Mouse (Mus musculus): ENCODE results near the gene Cradd. TPM values are rescaled to one million over a fixed set of nuclear protein-coding genes. Genes with fewer than 3 reads are reported as not detected.

Gene Cradd
- polyA plus RNA-seq, 1 experiment from 2014 or later, result 13.0 TPM

DNA sequence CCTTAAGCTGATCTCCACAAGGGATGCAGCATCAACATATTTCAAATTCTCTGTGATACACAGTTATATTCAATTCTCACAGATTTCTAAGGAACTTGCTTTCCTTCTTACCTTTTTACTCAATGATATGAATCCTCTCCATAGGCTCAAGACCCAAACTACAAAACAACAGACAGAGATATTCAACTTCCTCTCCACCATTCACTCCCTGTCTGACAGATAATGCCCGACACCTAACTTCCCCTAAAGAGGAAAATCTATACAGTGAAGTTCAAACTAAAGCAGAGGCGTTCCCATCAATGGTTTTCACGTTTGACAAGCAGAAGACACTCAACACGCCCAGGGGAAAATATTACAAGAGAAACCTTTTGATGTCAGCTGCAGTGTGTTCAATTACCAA, 97.2 kb downstream of the Cradd start:
- Histone ChIP-seq H3K9ac (replicated peaks; ENCODE audit: low read depth, low read length) (no peak overlapping the region), H3K9me3 (ENCODE audit: control insufficient read depth, low read depth, low read length) (no peaks in the 10 kb centered on the region), H3K27me3 (ENCODE audit: control insufficient read depth, insufficient read depth, low read length) (no peaks in the 10 kb centered on the region), H3K4me1 (ENCODE audit: control insufficient read depth, insufficient read depth, low read length) (no peaks in the 10 kb centered on the region), H3K4me3 (ENCODE audit: low read depth, low read length) (no peak overlapping the region), H3K4me2 (replicated peaks; ENCODE audit: low read depth, low read length) (no peak overlapping the region), H3K36me3 (ENCODE audit: control insufficient read depth, insufficient read depth, low read length) (no peaks in the 10 kb centered on the region), H3K27ac (ENCODE audit: low read length) (no peak overlapping the region)
- no peak for ATAC-seq (ENCODE audit: insufficient number of reproducible peaks, insufficient read depth, low FRiP score, low read depth)
- WGBS, result 66% methylated on average over 4 of the region's 4 CpGs

DNA sequence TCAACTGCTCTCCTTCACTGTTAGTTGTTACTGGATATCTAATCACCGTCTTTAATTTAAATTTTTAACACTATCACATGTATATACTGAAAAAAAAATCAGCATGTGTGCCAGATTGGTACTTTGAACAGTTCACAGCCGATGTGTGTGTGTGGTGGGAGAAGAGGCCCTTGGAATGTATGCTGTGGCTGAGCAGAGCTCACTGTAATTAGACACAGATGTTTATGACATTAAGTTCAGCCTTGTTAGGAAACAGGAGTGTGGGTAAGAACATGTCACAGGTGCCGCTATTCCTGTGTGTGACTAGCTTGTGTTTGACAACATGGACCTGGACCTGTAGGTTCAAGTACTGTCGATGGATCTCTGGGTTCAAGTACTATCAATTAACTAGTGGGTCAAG, 98.9 kb downstream of the Cradd start:
- no peak overlapping the region for H3K4me3 ChIP-seq (ENCODE audit: low read depth, low read length)
- 77% methylated on average over 4 of the region's 4 CpGs for WGBS
- H3K9ac ChIP-seq (replicated peaks; ENCODE audit: low read depth, low read length), result no peak overlapping the region
- H3K27me3 ChIP-seq (ENCODE audit: control insufficient read depth, insufficient read depth, low read length), result no peaks in the 10 kb centered on the region
- ATAC-seq (ENCODE audit: insufficient number of reproducible peaks, insufficient read depth, low FRiP score, low read depth), result no peak
- no peaks in the 10 kb centered on the region for H3K9me3 ChIP-seq (ENCODE audit: control insufficient read depth, low read depth, low read length)
- no peaks in the 10 kb centered on the region for H3K4me1 ChIP-seq (ENCODE audit: control insufficient read depth, insufficient read depth, low read length)
- no peak overlapping the region for H3K4me2 ChIP-seq (replicated peaks; ENCODE audit: low read depth, low read length)
- no peaks in the 10 kb centered on the region for H3K36me3 ChIP-seq (ENCODE audit: control insufficient read depth, insufficient read depth, low read length)
- no peak overlapping the region for H3K27ac ChIP-seq (ENCODE audit: low read length)

GRCm38 (mm10) chr10:95223211-95223610, 100.7 kb downstream of the Cradd start:
- Histone ChIP-seq H3K4me3 (ENCODE audit: low read depth, low read length) (no peak overlapping the region), H3K27ac (ENCODE audit: low read length) (no peak overlapping the region), H3K9me3 (ENCODE audit: control insufficient read depth, low read depth, low read length) (no peaks in the 10 kb centered on the region), H3K4me2 (replicated peaks; ENCODE audit: low read depth, low read length) (no peak overlapping the region), H3K27me3 (ENCODE audit: control insufficient read depth, insufficient read depth, low read length) (no peaks in the 10 kb centered on the region), H3K36me3 (ENCODE audit: control insufficient read depth, insufficient read depth, low read length) (no peaks in the 10 kb centered on the region), H3K9ac (replicated peaks; ENCODE audit: low read depth, low read length) (no peak overlapping the region), H3K4me1 (ENCODE audit: control insufficient read depth, insufficient read depth, low read length) (0 out of 2 replicates have a peak, but pooled peaks cover 2% of the 10 kb centered on the region)
- ATAC-seq (ENCODE audit: insufficient number of reproducible peaks, insufficient read depth, low FRiP score, low read depth), result no peak
- 76% methylated on average over 16 of the region's 16 CpGs for WGBS

DNA sequence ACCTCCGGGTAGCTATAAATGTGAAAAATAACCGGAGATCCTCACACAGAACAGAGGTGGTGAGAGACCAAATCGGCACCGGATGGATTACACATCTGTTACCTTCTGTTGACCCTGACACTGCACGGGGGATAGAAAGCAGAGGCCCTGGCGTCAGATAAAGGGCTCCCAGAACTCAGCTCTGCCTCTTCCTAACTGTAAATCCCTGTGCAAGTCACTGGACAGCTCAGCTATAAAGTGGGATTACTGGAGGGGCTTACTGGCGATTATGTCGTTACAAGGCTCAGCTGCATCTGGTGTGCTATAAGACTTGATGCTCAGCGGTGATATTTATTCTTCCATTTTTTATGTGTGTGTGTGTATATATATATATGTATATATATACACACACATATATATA, 102.0 kb downstream of the Cradd start:
- Histone ChIP-seq H3K4me2 (replicated peaks; ENCODE audit: low read depth, low read length) (no peak overlapping the region), H3K4me3 (ENCODE audit: low read depth, low read length) (no peak overlapping the region), H3K36me3 (ENCODE audit: control insufficient read depth, insufficient read depth, low read length) (no peaks in the 10 kb centered on the region), H3K27ac (ENCODE audit: low read length) (no peak overlapping the region), H3K27me3 (ENCODE audit: control insufficient read depth, insufficient read depth, low read length) (no peaks in the 10 kb centered on the region), H3K4me1 (ENCODE audit: control insufficient read depth, insufficient read depth, low read length) (0 out of 2 replicates have a peak, but pooled peaks cover 2% of the 10 kb centered on the region), H3K9me3 (ENCODE audit: control insufficient read depth, low read depth, low read length) (no peaks in the 10 kb centered on the region), H3K9ac (replicated peaks; ENCODE audit: low read depth, low read length) (no peak overlapping the region)
- peak; percentile 42; the same call in 1 of the 2 replicates for ATAC-seq (ENCODE audit: insufficient number of reproducible peaks, insufficient read depth, low FRiP score, low read depth)
- 53% methylated on average over 9 of the region's 9 CpGs for WGBS

DNA sequence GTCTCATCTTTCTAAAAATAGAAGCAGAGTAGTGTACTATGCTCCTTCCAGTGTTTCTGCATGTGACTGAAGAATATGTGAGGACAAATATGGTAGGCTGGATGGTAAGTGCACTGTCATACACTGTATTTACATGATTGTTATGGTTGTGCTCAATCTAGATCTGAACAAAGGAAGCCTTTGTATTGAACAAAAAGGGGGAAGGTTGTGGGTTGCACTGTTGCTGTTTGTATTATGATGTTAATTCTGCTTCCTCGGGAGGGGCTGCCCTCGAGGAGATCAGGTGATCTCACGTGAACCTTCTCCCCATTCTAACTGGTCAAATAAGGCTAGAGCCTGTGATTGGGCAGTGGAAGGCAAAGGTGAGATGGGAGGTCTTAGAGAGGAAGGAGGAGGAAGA, 103.4 kb downstream of the Cradd start:
- Histone ChIP-seq H3K27ac (ENCODE audit: low read length) (no peak overlapping the region), H3K9me3 (ENCODE audit: control insufficient read depth, low read depth, low read length) (no peaks in the 10 kb centered on the region), H3K4me3 (ENCODE audit: low read depth, low read length) (no peak overlapping the region), H3K36me3 (ENCODE audit: control insufficient read depth, insufficient read depth, low read length) (no peaks in the 10 kb centered on the region), H3K4me1 (ENCODE audit: control insufficient read depth, insufficient read depth, low read length) (0 out of 2 replicates have a peak, but pooled peaks cover 2% of the 10 kb centered on the region), H3K9ac (replicated peaks; ENCODE audit: low read depth, low read length) (no peak overlapping the region), H3K4me2 (replicated peaks; ENCODE audit: low read depth, low read length) (no peak overlapping the region), H3K27me3 (ENCODE audit: control insufficient read depth, insufficient read depth, low read length) (no peaks in the 10 kb centered on the region)
- ATAC-seq (ENCODE audit: insufficient number of reproducible peaks, insufficient read depth, low FRiP score, low read depth), result no peak
- 82% methylated on average over 3 of the region's 3 CpGs for WGBS

- Histone ChIP-seq H3K36me3 (ENCODE audit: control insufficient read depth, insufficient read depth, low read length) (no peaks in the 10 kb centered on the region), H3K9ac (replicated peaks; ENCODE audit: low read depth, low read length) (no peak overlapping the region), H3K27ac (ENCODE audit: low read length) (0 out of 2 replicates have a peak overlapping the region, but pooled peaks have one; percentile 15), H3K4me2 (replicated peaks; ENCODE audit: low read depth, low read length) (no peak overlapping the region), H3K9me3 (ENCODE audit: control insufficient read depth, low read depth, low read length) (no peaks in the 10 kb centered on the region), H3K4me3 (ENCODE audit: low read depth, low read length) (no peak overlapping the region), H3K4me1 (ENCODE audit: control insufficient read depth, insufficient read depth, low read length) (0 out of 2 replicates have a peak, but pooled peaks cover 2% of the 10 kb centered on the region), H3K27me3 (ENCODE audit: control insufficient read depth, insufficient read depth, low read length) (no peaks in the 10 kb centered on the region)
- ATAC-seq (ENCODE audit: insufficient number of reproducible peaks, insufficient read depth, low FRiP score, low read depth), result no peak
- WGBS, result 62% methylated on average over 9 of the region's 9 CpGs
Measured at GRCm38 (mm10) chr10:95218683-95219060, 105.3 kb downstream of the Cradd start.

DNA sequence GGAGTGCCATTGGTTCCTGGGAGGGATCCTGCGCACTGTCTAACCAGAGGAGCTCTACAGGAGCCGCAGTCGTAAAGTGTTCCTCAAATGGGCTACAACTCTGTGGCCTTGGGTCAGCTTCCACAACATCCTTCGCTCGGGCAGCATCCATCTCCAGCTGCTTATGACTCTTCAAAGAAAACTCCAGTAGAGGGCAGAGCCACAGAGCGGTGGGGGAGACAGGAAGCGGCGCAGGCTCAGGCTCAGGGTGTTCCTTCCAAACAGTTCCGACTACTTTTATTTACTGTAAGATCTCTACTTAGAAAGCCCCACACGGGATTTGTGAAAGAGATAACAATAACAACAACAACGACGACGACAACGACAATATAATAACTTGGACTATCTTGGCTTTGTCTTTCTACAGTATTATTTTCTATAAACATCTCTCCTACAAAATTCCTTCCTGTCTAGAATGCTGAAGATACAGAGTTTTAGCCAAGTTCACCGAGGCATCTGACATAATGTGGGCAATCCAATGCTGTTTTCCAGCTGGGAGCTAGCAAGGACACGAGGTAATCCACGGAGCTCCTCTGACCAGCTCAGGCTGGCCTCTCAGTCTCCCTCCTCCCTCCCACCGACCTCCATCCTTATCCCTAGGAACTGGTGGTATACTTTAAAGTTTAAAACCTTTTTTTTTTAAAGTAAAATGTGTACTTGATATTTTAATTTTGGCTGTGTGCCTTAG, 105.8 kb downstream of the Cradd start:
- H3K36me3 ChIP-seq (ENCODE audit: control insufficient read depth, insufficient read depth, low read length), result no peaks in the 10 kb centered on the region
- no peaks in the 10 kb centered on the region for H3K27me3 ChIP-seq (ENCODE audit: control insufficient read depth, insufficient read depth, low read length)
- ATAC-seq (ENCODE audit: insufficient number of reproducible peaks, insufficient read depth, low FRiP score, low read depth), result no peak
- H3K4me2 ChIP-seq (replicated peaks; ENCODE audit: low read depth, low read length), result 0 out of 2 replicates have a peak overlapping the region, but pooled peaks have one; percentile 18
- H3K9ac ChIP-seq (replicated peaks; ENCODE audit: low read depth, low read length), result no peak overlapping the region
- 0 out of 2 replicates have a peak, but pooled peaks cover 2% of the 10 kb centered on the region for H3K4me1 ChIP-seq (ENCODE audit: control insufficient read depth, insufficient read depth, low read length)
- no peak overlapping the region for H3K4me3 ChIP-seq (ENCODE audit: low read depth, low read length)
- H3K27ac ChIP-seq (ENCODE audit: low read length), result no peak overlapping the region
- no peaks in the 10 kb centered on the region for H3K9me3 ChIP-seq (ENCODE audit: control insufficient read depth, low read depth, low read length)
- WGBS, result 43% methylated on average over 18 of the region's 18 CpGs

DNA sequence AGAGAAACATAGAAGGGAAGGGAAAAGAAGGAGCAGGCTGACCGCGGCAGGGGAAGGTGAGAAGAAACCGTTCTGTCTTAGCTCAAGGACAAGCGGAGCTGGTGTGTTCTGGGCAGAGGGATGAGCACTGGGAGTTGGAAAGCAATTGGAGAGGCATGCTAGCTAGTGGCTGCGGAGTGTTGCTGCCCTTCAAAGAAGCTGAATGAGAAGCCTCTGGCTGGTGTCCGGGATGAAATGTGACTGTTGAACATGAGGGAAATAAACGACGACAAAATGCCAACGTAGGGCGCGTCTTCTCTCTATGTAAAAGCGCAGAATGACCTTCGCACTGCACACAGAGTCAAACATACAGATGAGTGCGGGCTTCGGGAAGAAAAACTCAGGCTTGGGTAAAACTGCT, 108.6 kb downstream of the Cradd start:
- no peak for ATAC-seq (ENCODE audit: insufficient number of reproducible peaks, insufficient read depth, low FRiP score, low read depth)
- WGBS, result 91% methylated on average over 15 of the region's 15 CpGs
- Histone ChIP-seq H3K27ac (ENCODE audit: low read length) (no peak overlapping the region), H3K4me3 (ENCODE audit: low read depth, low read length) (no peak overlapping the region), H3K36me3 (ENCODE audit: control insufficient read depth, insufficient read depth, low read length) (no peaks in the 10 kb centered on the region), H3K4me2 (replicated peaks; ENCODE audit: low read depth, low read length) (no peak overlapping the region), H3K9me3 (ENCODE audit: control insufficient read depth, low read depth, low read length) (no peaks in the 10 kb centered on the region), H3K4me1 (ENCODE audit: control insufficient read depth, insufficient read depth, low read length) (0 out of 2 replicates have a peak, but pooled peaks cover 2% of the 10 kb centered on the region), H3K27me3 (ENCODE audit: control insufficient read depth, insufficient read depth, low read length) (no peaks in the 10 kb centered on the region), H3K9ac (replicated peaks; ENCODE audit: low read depth, low read length) (no peak overlapping the region)

GRCm38 (mm10) chr10:95213820-95214219, 110.1 kb downstream of the Cradd start:
- Histone ChIP-seq H3K4me3 (ENCODE audit: low read depth, low read length) (no peak overlapping the region), H3K4me1 (ENCODE audit: control insufficient read depth, insufficient read depth, low read length) (0 out of 2 replicates have a peak, but pooled peaks cover 2% of the 10 kb centered on the region), H3K36me3 (ENCODE audit: control insufficient read depth, insufficient read depth, low read length) (no peaks in the 10 kb centered on the region), H3K27ac (ENCODE audit: low read length) (no peak overlapping the region), H3K4me2 (replicated peaks; ENCODE audit: low read depth, low read length) (no peak overlapping the region), H3K9ac (replicated peaks; ENCODE audit: low read depth, low read length) (no peak overlapping the region), H3K27me3 (ENCODE audit: control insufficient read depth, insufficient read depth, low read length) (no peaks in the 10 kb centered on the region), H3K9me3 (ENCODE audit: control insufficient read depth, low read depth, low read length) (no peaks in the 10 kb centered on the region)
- no peak for ATAC-seq (ENCODE audit: insufficient number of reproducible peaks, insufficient read depth, low FRiP score, low read depth)
- 80% methylated on average over 9 of the region's 9 CpGs for WGBS
